Comparison of ENCODE assay signal across 14 mouse cellular contexts in the genomic region with DNA sequence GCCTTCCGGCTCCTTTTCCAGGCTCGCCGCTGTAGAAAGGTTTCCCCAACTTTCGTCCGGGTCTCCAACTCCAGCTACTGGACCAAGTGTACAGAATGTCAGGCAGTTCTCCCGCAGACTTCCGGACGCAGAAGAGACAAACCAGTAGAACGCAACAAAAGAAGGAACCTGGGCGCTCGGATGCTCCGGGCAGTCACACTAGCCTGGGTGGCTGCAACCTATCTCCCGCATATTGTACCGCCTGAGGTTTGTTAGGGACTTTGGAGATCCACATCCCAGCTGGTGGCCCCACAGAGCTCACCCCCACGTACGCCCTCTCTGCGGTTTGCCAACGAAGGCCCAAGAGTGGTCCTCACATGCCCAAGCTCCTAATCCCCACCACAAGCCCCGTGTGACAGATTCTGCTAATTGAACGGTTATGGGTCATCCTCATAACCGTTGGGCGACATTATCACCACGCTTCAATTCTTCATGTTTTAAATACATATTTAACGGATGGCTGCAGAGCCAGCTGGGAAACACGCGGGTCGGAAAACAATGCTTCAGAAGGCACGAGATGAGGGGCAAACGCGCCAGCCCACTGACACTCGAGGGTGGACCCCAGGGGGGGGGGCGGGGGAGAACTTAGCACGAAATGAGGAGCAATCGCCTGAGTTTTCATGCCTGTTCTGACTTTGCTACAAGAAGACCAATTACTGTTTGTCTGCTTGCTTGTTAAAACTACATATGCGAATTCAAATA. TPM values are rescaled to one million over a fixed set of nuclear protein-coding genes. Genes with fewer than 3 reads are reported as not detected.
DNase-seq lines count a peak whose midpoint lies in the region; ATAC-seq and TF ChIP-seq lines count a peak whose summit lies in the region.
"Had no signal": no experiment of that assay in that cellular context is flagged by ENCODE, and none has a peak within 500 bp of the region (broad histone marks: within the 10 kb centered on the region; RNA-seq: fewer than 3 reads in every experiment).

No protein-coding gene starts in this region.

- peaks cover 99% of the 10 kb centered on the region for H3K27me3 ChIP-seq in E14TG2a.4 (ENCODE audit: insufficient read depth, low read length)
- H3K27me3 ChIP-seq in midbrain, embryonic 13.5 days, result peaks cover 100% of the 10 kb centered on the region
- H3K27me3 ChIP-seq in kidney, embryonic 15.5 days, result peaks cover 100% of the 10 kb centered on the region

- ATAC-seq in granulocyte monocyte progenitor cell, adult 5-6 weeks (replicated peaks; ENCODE audit: poor library complexity, severe bottlenecking), result peak; percentile 18; the same call in 1 of the 2 replicates
- ATAC-seq in midbrain, embryonic 13.5 days, result no peak
- no peak for ATAC-seq in kidney, embryonic 15.5 days (replicated peaks; ENCODE audit: low FRiP score)

- 2% methylated on average over 35 of the region's 35 CpGs for WGBS in midbrain, embryonic 13.5 days
- WGBS in kidney, embryonic 15.5 days, result 1% methylated on average over 35 of the region's 35 CpGs

- peaks cover 76% of the 10 kb centered on the region for H3K4me1 ChIP-seq in E14TG2a.4 (replicated peaks; ENCODE audit: low read depth, low read length)
- no peaks in the 10 kb centered on the region for H3K4me1 ChIP-seq in cortical plate, adult 2 months (ENCODE audit: control insufficient read depth, insufficient read depth, low read length)
- H3K4me1 ChIP-seq in midbrain, embryonic 13.5 days (replicated peaks), result peaks cover 72% of the 10 kb centered on the region
- H3K4me1 ChIP-seq in kidney, embryonic 15.5 days, result peaks cover 44% of the 10 kb centered on the region

- no peak for DNase-seq in spleen, postnatal 10 days (ENCODE audit: low spot score in 2 of 2)
- no peak for DNase-seq in thymus, postnatal 4 days
- DNase-seq: heart, postnatal 14 days; lung, embryonic 14.5 days had no signal

- no peak overlapping the region for H3K27ac ChIP-seq in cortical plate, adult 2 months (ENCODE audit: insufficient read depth, low read length)
- no peak overlapping the region for H3K27ac ChIP-seq in midbrain, embryonic 13.5 days
- no peak overlapping the region for H3K27ac ChIP-seq in kidney, embryonic 15.5 days

- no peak for TF ChIP-seq POLR2A in cortical plate, adult 2 months (IDR thresholded peaks at IDR 0.05; ENCODE audit: extremely low read depth, insufficient read depth, low read length)

- peak overlapping the region; percentile 59; the same call in 1 of the 2 replicates for H3K4me3 ChIP-seq in E14TG2a.4 (replicated peaks; ENCODE audit: low read length)
- H3K4me3 ChIP-seq in cortical plate, adult 2 months (ENCODE audit: insufficient read depth, low read length), result peak overlapping the region; percentile 34
- H3K4me3 ChIP-seq in midbrain, embryonic 13.5 days (replicated peaks), result peak overlapping the region; percentile 25
- no peak overlapping the region; the same call in 1 of the 2 replicates for H3K4me3 ChIP-seq in kidney, embryonic 15.5 days (replicated peaks)
- H3K4me3 ChIP-seq: erythroblast, embryonic 14.5 days; myocyte had no signal

- no peaks in the 10 kb centered on the region for H3K9me3 ChIP-seq in E14TG2a.4 (ENCODE audit: low read length)
- H3K9me3 ChIP-seq in midbrain, embryonic 13.5 days, result no peaks in the 10 kb centered on the region
- no peaks in the 10 kb centered on the region for H3K9me3 ChIP-seq in kidney, embryonic 15.5 days (replicated peaks)

- H3K36me3 ChIP-seq in E14TG2a.4 (ENCODE audit: insufficient read depth, low read length), result no peaks in the 10 kb centered on the region
- no peaks in the 10 kb centered on the region for H3K36me3 ChIP-seq in midbrain, embryonic 13.5 days
- no peaks in the 10 kb centered on the region for H3K36me3 ChIP-seq in kidney, embryonic 15.5 days
- H3K36me3 ChIP-seq: G1E had no signal

- H3K4me2 ChIP-seq in midbrain, embryonic 13.5 days (replicated peaks), result peak overlapping the region; percentile 50
- H3K4me2 ChIP-seq in kidney, embryonic 15.5 days, result no peak overlapping the region

- no peak for TF ChIP-seq CTCF in E14TG2a.4 (conservative IDR thresholded peaks at IDR 0.05; ENCODE audit: low read length)
- TF ChIP-seq CTCF in cortical plate, adult 2 months (IDR thresholded peaks at IDR 0.05; ENCODE audit: extremely low read depth, insufficient read depth, low read length), result no peak

- H3K9ac ChIP-seq in midbrain, embryonic 13.5 days (replicated peaks), result 0 out of 2 replicates have a peak overlapping the region, but pooled peaks have one; percentile 53
- H3K9ac ChIP-seq in kidney, embryonic 15.5 days, result no peak overlapping the region
- H3K9ac ChIP-seq: lung, embryonic 14.5 days had no signal

RNA-seq across cellular contexts. Expression of a gene that starts 1.8 kb away (rescaled TPM):
- 32.9 and 37.9 TPM in 2 replicates for polyA plus RNA-seq in cortical plate, adult 2 months (2012; rRNA removed)
- not detected in 2 replicates for total RNA-seq in granulocyte monocyte progenitor cell, adult 5-6 weeks (2014; fragmentation: Nextera tagmentation)
- total RNA-seq in granulocyte monocyte progenitor cell, adult 5-6 weeks (2017), result not detected in 2 replicates
- polyA plus RNA-seq in midbrain, embryonic 13.5 days (2015; fragmentation: Nextera tagmentation; extraction: Ambion mirVana), result 2.8 and 4.2 TPM in 2 replicates
- not detected in 2 replicates for polyA plus RNA-seq in kidney, embryonic 15.5 days (2015; fragmentation: Nextera tagmentation; extraction: Ambion mirVana)
- total RNA-seq: heart, postnatal 14 days had no signal
- polyA plus RNA-seq: erythroblast, embryonic 14.5 days; G1E; kidney, embryonic 16.5 days; lung, embryonic 14.5 days; myocyte; small intestine, adult 2 months had no signal

RNA-seq across cellular contexts. Expression of a gene that starts 46.1 kb away (rescaled TPM):
- polyA plus RNA-seq in cortical plate, adult 2 months (2012; rRNA removed), result 202 and 230 TPM in 2 replicates
- total RNA-seq in granulocyte monocyte progenitor cell, adult 5-6 weeks (2014; fragmentation: Nextera tagmentation), result not detected in 2 replicates
- total RNA-seq in granulocyte monocyte progenitor cell, adult 5-6 weeks (2017), result not detected in 2 replicates
- polyA plus RNA-seq in midbrain, embryonic 13.5 days (2015; fragmentation: Nextera tagmentation; extraction: Ambion mirVana), result 11.3 and 12.6 TPM in 2 replicates
- 0.09 and 0.12 TPM in 2 replicates for polyA plus RNA-seq in kidney, embryonic 15.5 days (2015; fragmentation: Nextera tagmentation; extraction: Ambion mirVana)
- total RNA-seq: G1E; heart, postnatal 14 days had no signal
- polyA plus RNA-seq: erythroblast, embryonic 14.5 days; G1E; myocyte; small intestine, adult 2 months had no signal

Comparison
In these comparisons a context has a peak if more than half of its experiments do, and no peak if none do; other contexts are left out.
1. RNA of a gene that starts 46.1 kb away (polyA plus RNA-seq): 202 to 230 TPM in cortical plate, adult 2 months; 11.3 to 12.6 TPM in midbrain, embryonic 13.5 days and 0.09 to 0.12 TPM in kidney, embryonic 15.5 days; every median in the first group is over 10 times any median in the second.